Mouse (Mus musculus) midbrain, embryonic 16.5 days (tissue): ENCODE results near the gene Rnf4. TPM values are rescaled to one million over a fixed set of nuclear protein-coding genes. Genes with fewer than 3 reads are reported as not detected.

Experiments used
- ATAC-seq: fragments of 200-750 bp; cut with Nextera tagmentation; 2 replicates; pipeline ENCODE4 v1.8.0; 2017; ENCODE audit warnings: moderate TSS enrichment
- H3K27ac ChIP-seq: fragments of 300-500 bp; sonication (generic); 2 replicates; pipeline ENCODE4 v1.5.1; 2014; ENCODE audit warnings: mild to moderate bottlenecking, low read length, mixed read lengths
- H3K27me3 ChIP-seq: fragments of 300-500 bp; sonication (generic); 2 replicates; pipeline ENCODE4 v1.6.1; 2014; ENCODE audit warnings: low read depth, low read length, mixed read lengths; ENCODE audit not compliant: control insufficient read depth, insufficient read depth
- H3K36me3 ChIP-seq: fragments of 300-500 bp; sonication (generic); 2 replicates; pipeline ENCODE4 v1.6.1; 2014; ENCODE audit warnings: mild to moderate bottlenecking, low read length, moderate library complexity, mixed read lengths; ENCODE audit not compliant: control insufficient read depth, insufficient read depth
- H3K4me1 ChIP-seq: fragments of 300-500 bp; sonication (generic); 2 replicates; pipeline ENCODE4 v1.6.1; 2014; ENCODE audit warnings: mild to moderate bottlenecking, low read length, mixed read lengths; ENCODE audit not compliant: control insufficient read depth, insufficient read depth
- H3K4me2 ChIP-seq: fragments of 300-500 bp; sonication (generic); 2 replicates; pipeline ENCODE4 v1.6.1; 2014; ENCODE audit warnings: mild to moderate bottlenecking, low read length, mixed read lengths
- H3K4me3 ChIP-seq: fragments of 300-500 bp; sonication (generic); 2 replicates; pipeline ENCODE4 v1.5.1; 2014; ENCODE audit warnings: low read depth, mild to moderate bottlenecking, low read length, moderate library complexity, mixed read lengths
- H3K9ac ChIP-seq: fragments of 300-500 bp; sonication (generic); 2 replicates; pipeline ENCODE4 v1.6.1; 2014; ENCODE audit warnings: low read depth, low read length, mixed read lengths
- H3K9me3 ChIP-seq: fragments of 300-500 bp; sonication (generic); replicated peaks from 2 replicates; pipeline ENCODE4 v1.6.1; 2014; ENCODE audit warnings: mild to moderate bottlenecking, low read length, mixed read lengths; ENCODE audit not compliant: control insufficient read depth, poor library complexity, severe bottlenecking
- WGBS: fragments of 180-500 bp; shearing (Covaris S2); extraction: QIAGEN DNeasy Blood & Tissue Kit; methylation state at CpG from one replicate; pipeline ENCODE4 v1.1.7; 2014; 5-methylcytosine and 5-hydroxymethylcytosine counted together
- polyA plus RNA-seq: library from polyadenylated mRNA; unstranded; fragments of >200 nt; fragmentation: Nextera tagmentation; extraction: Ambion mirVana; gene quantifications from 2 replicates; pipeline ENCODE4 v1.2.1, GENCODE M21; 2015

Gene Rnf4
- 127 and 131 TPM in 2 replicates for polyA plus RNA-seq

GRCm38 (mm10) chr5:34336097-34336774, at the start of gene Rnf4:
TSS of gene Rnf4 (plus strand) at chr5:34336289.
- Histone ChIP-seq H3K36me3 (no peaks in the 10 kb centered on the region), H3K9ac (peak within 1 kb of the TSS; percentile 97), H3K27me3 (no peaks in the 10 kb centered on the region), H3K9me3 (no peaks in the 10 kb centered on the region), H3K27ac (peak within 1 kb of the TSS; percentile 92), H3K4me2 (peak within 1 kb of the TSS; percentile 96), H3K4me1 (peaks cover 20% of the 10 kb centered on the region), H3K4me3 (peak within 1 kb of the TSS; percentile 96)
- WGBS, result under 1% methylated on average over 67 of the region's 67 CpGs
- peak; percentile 99 for ATAC-seq

- Histone ChIP-seq H3K9me3 (no peaks in the 10 kb centered on the region), H3K36me3 (no peaks in the 10 kb centered on the region), H3K4me3 (peak overlapping the region; percentile 58), H3K9ac (peak overlapping the region; percentile 63; the same call in 1 of the 2 replicates), H3K27ac (no peak overlapping the region), H3K4me2 (peak overlapping the region; percentile 74), H3K4me1 (peaks cover 15% of the 10 kb centered on the region), H3K27me3 (peaks cover 5% of the 10 kb centered on the region)
- under 1% methylated on average over 11 of the region's 11 CpGs for WGBS
- no peak for ATAC-seq
Observed at GRCm38 (mm10) chr5:34286516-34286915, 49.6 kb upstream of the Rnf4 start.

GRCm38 (mm10) chr5:34287001-34287837, 48.9 kb upstream of the Rnf4 start:
- ATAC-seq, result peak; percentile 22; the same call in 1 of the 2 replicates
- peak overlapping the region; percentile 58 for H3K4me3 ChIP-seq
- no peaks in the 10 kb centered on the region for H3K9me3 ChIP-seq
- no peak overlapping the region for H3K27ac ChIP-seq
- peak overlapping the region; percentile 74 for H3K4me2 ChIP-seq
- peaks cover 15% of the 10 kb centered on the region for H3K4me1 ChIP-seq
- WGBS, result under 1% methylated on average over 52 of the region's 54 CpGs
- peaks cover 5% of the 10 kb centered on the region for H3K27me3 ChIP-seq
- no peaks in the 10 kb centered on the region for H3K36me3 ChIP-seq
- peak overlapping the region; percentile 63 for H3K9ac ChIP-seq

- Histone ChIP-seq H3K27ac (peak overlapping the region; percentile 43; the same call in 1 of the 2 replicates), H3K9ac (peak overlapping the region; percentile 63), H3K4me3 (peak overlapping the region; percentile 58), H3K36me3 (no peaks in the 10 kb centered on the region), H3K4me2 (peak overlapping the region; percentile 74), H3K9me3 (no peaks in the 10 kb centered on the region), H3K4me1 (peaks cover 15% of the 10 kb centered on the region), H3K27me3 (peaks cover 5% of the 10 kb centered on the region)
- peak; percentile 12 for ATAC-seq
- whole genome bisulfite sequencing, result under 1% methylated on average over 18 of the region's 18 CpGs
Observed at GRCm38 (mm10) chr5:34287838-34288145, 48.3 kb upstream of the Rnf4 start.

- WGBS, result under 1% methylated on average over 74 of the region's 83 CpGs
- H3K9me3 ChIP-seq, result no peaks in the 10 kb centered on the region
- H3K27ac ChIP-seq, result peak within 1 kb of the TSS; percentile 63
- peaks cover 15% of the 10 kb centered on the region for H3K4me1 ChIP-seq
- ATAC-seq, result peak; percentile 99
- H3K27me3 ChIP-seq, result peaks cover 5% of the 10 kb centered on the region
- H3K4me2 ChIP-seq, result peak within 1 kb of the TSS; percentile 74
- H3K36me3 ChIP-seq, result no peaks in the 10 kb centered on the region
- peak within 1 kb of the TSS; percentile 63 for H3K9ac ChIP-seq
- H3K4me3 ChIP-seq, result peak within 1 kb of the TSS; percentile 58
Observed at GRCm38 (mm10) chr5:34288154-34288716, 47.9 kb upstream of the Rnf4 start, which contains the start of the genes Zfyve28 and Cfap99. TSS of gene Zfyve28 (minus strand) at chr5:34288449. TSS of gene Cfap99 (plus strand) at chr5:34288600.

- Histone ChIP-seq H3K4me1 (peaks cover 15% of the 10 kb centered on the region), H3K27me3 (peaks cover 5% of the 10 kb centered on the region), H3K27ac (no peak overlapping the region), H3K4me3 (0 out of 2 replicates have a peak overlapping the region, but pooled peaks have one; percentile 58), H3K9me3 (no peaks in the 10 kb centered on the region), H3K36me3 (no peaks in the 10 kb centered on the region), H3K4me2 (peak overlapping the region; percentile 74; the same call in 1 of the 2 replicates), H3K9ac (no peak overlapping the region)
- ATAC-seq, result no peak
- WGBS, result 59% methylated on average over 2 of the region's 2 CpGs
Observed at GRCm38 (mm10) chr5:34289286-34289685, 46.8 kb upstream of the Rnf4 start.

- H3K9ac ChIP-seq, result no peak overlapping the region
- no peaks in the 10 kb centered on the region for H3K27me3 ChIP-seq
- no peak overlapping the region for H3K4me2 ChIP-seq
- H3K9me3 ChIP-seq, result no peaks in the 10 kb centered on the region
- H3K4me3 ChIP-seq, result no peak overlapping the region
- H3K36me3 ChIP-seq, result no peaks in the 10 kb centered on the region
- 79% methylated on average over 6 of the region's 6 CpGs for WGBS
- no peak for ATAC-seq
- no peak overlapping the region for H3K27ac ChIP-seq
- peaks cover 2% of the 10 kb centered on the region; the same call in 1 of the 2 replicates for H3K4me1 ChIP-seq
Observed at GRCm38 (mm10) chr5:34293363-34293762, 42.7 kb upstream of the Rnf4 start.

GRCm38 (mm10) chr5:34294696-34295095, 41.4 kb upstream of the Rnf4 start:
- Histone ChIP-seq H3K36me3 (no peaks in the 10 kb centered on the region), H3K9ac (no peak overlapping the region), H3K27me3 (no peaks in the 10 kb centered on the region), H3K4me1 (no peaks in the 10 kb centered on the region), H3K4me3 (no peak overlapping the region), H3K9me3 (no peaks in the 10 kb centered on the region), H3K27ac (no peak overlapping the region), H3K4me2 (no peak overlapping the region)
- no peak for ATAC-seq
- WGBS, result 27% methylated on average over 2 of the region's 2 CpGs
